Mouse (Mus musculus): ENCODE data around the gene Fsd1l.

- no peak for TF ChIP-seq POLR2A (IDR thresholded peaks at IDR 0.05; ENCODE audit: insufficient read depth, low read depth, low read length)
- no peak for TF ChIP-seq CTCF (IDR thresholded peaks at IDR 0.05; ENCODE audit: insufficient read depth, low read depth, low read length)
These were observed 78.8 kb downstream of the Fsd1l start for GRCm38 (mm10) chr4:53710021-53710420.

All from olfactory bulb, adult 2 months (tissue).